Mouse (Mus musculus): ENCODE measurements around the gene Zfp185.

Gene Zfp185

GRCm38 (mm10) chrX:72986841-72987519 is at the start of gene Zfp185:
TSS of gene Zfp185 (plus strand) at chrX:72987339.
- WGBS, result 7% methylated on average over 38 of the region's 45 CpGs

- 85% methylated on average over 4 of the region's 4 CpGs for WGBS
Measured at GRCm38 (mm10) chrX:72953464-72953863, 33.7 kb upstream of the Zfp185 start.

- WGBS, result 92% methylated on average over 4 of the region's 4 CpGs
Measured at GRCm38 (mm10) chrX:72956486-72956885, 30.7 kb upstream of the Zfp185 start.

GRCm38 (mm10) chrX:72960431-72960830 is 26.7 kb upstream of the Zfp185 start:
- 66% methylated on average over 4 of the region's 4 CpGs for WGBS

GRCm38 (mm10) chrX:72961511-72961910 is 25.6 kb upstream of the Zfp185 start:
- 79% methylated on average over 3 of the region's 3 CpGs for WGBS

GRCm38 (mm10) chrX:72962743-72963142 is 24.4 kb upstream of the Zfp185 start:
- WGBS, result 67% methylated on average over 3 of the region's 3 CpGs

- 73% methylated on average over 6 of the region's 6 CpGs for WGBS
Measured at GRCm38 (mm10) chrX:72982831-72983230, 4.3 kb upstream of the Zfp185 start.

GRCm38 (mm10) chrX:72985607-72986006 is 1.5 kb upstream of the Zfp185 start:
- WGBS, result 77% methylated on average over 2 of the region's 2 CpGs

- WGBS, result 10% methylated on average over 14 of the region's 14 CpGs
Measured at GRCm38 (mm10) chrX:72987520-72987905, 374 bp downstream of the Zfp185 start.

GRCm38 (mm10) chrX:72988431-72988830 is 1.3 kb downstream of the Zfp185 start:
- 95% methylated on average over 3 of the region's 3 CpGs for WGBS

- WGBS, result 43% methylated on average over 3 of the region's 3 CpGs
Measured at GRCm38 (mm10) chrX:72990581-72990980, 3.4 kb downstream of the Zfp185 start.

GRCm38 (mm10) chrX:72992291-72992919 is 5.3 kb downstream of the Zfp185 start:
- WGBS, result 66% methylated on average over 5 of the region's 5 CpGs

GRCm38 (mm10) chrX:72995542-72995941 is 8.4 kb downstream of the Zfp185 start:
- 68% methylated on average over 3 of the region's 3 CpGs for WGBS

GRCm38 (mm10) chrX:73003110-73003509 is 16.0 kb downstream of the Zfp185 start:
- WGBS, result 81% methylated on average over 5 of the region's 5 CpGs

GRCm38 (mm10) chrX:73005678-73006077 is 18.5 kb downstream of the Zfp185 start:
- 88% methylated on average over 4 of the region's 4 CpGs for WGBS

GRCm38 (mm10) chrX:73007597-73008479 is 20.7 kb downstream of the Zfp185 start:
- 6% methylated on average over 27 of the region's 27 CpGs for WGBS

GRCm38 (mm10) chrX:73012846-73013245 is 25.7 kb downstream of the Zfp185 start:
- 69% methylated on average over 4 of the region's 4 CpGs for WGBS

GRCm38 (mm10) chrX:73037003-73037402 is 49.9 kb downstream of the Zfp185 start, which contains the start of gene Pnma5:
TSS of gene Pnma5 (minus strand) at chrX:73037103.
- WGBS, result 84% methylated on average over 1 of the region's 1 CpGs

GRCm38 (mm10) chrX:73038831-73039230 is 51.7 kb downstream of the Zfp185 start:
- 87% methylated on average over 8 of the region's 8 CpGs for WGBS

- 88% methylated on average over 12 of the region's 12 CpGs for WGBS
Measured at GRCm38 (mm10) chrX:73039666-73040065, 52.5 kb downstream of the Zfp185 start.

- 4% methylated on average over 14 of the region's 14 CpGs for WGBS
Measured at GRCm38 (mm10) chrX:73053860-73054563, 66.9 kb downstream of the Zfp185 start.

- WGBS, result 86% methylated on average over 1 of the region's 1 CpGs
Measured at GRCm38 (mm10) chrX:73061528-73061927, 74.4 kb downstream of the Zfp185 start.
